Mouse (Mus musculus): ENCODE measurements at regions not wholly inside any gene's neighbourhood (a gene's known extent, or its start where the extent isn't known, plus 50 kb on each side); places are given as distances from the start of the nearest gene placed in this dataset.

GRCm38 (mm10) chr3:149227556-149227955, 237.2 kb upstream of the Adgrl2 start:
- no peak for DNase-seq (ENCODE audit: low spot score in 2 of 2)

- no peak for DNase-seq (ENCODE audit: low spot score in 2 of 2)
Measured at GRCm38 (mm10) chr3:149226723-149227122, 236.4 kb upstream of the Adgrl2 start.

GRCm38 (mm10) chr3:149225684-149226083, 235.3 kb upstream of the Adgrl2 start:
- DNase-seq (ENCODE audit: low spot score in 2 of 2) = no peak

GRCm38 (mm10) chr3:149224271-149224670, 233.9 kb upstream of the Adgrl2 start:
- DNase-seq (ENCODE audit: low spot score in 2 of 2) = no peak

GRCm38 (mm10) chr3:149223776-149224175, 233.4 kb upstream of the Adgrl2 start:
- no peak for DNase-seq (ENCODE audit: low spot score in 2 of 2)

GRCm38 (mm10) chr3:149220958-149221357, 230.6 kb upstream of the Adgrl2 start:
- no peak for DNase-seq (ENCODE audit: low spot score in 2 of 2)

- no peak for DNase-seq (ENCODE audit: low spot score in 2 of 2)
Measured at GRCm38 (mm10) chr3:149220304-149220951, 230.1 kb upstream of the Adgrl2 start.

- DNase-seq (ENCODE audit: low spot score in 2 of 2) = no peak
Measured at GRCm38 (mm10) chr3:149219381-149220303, 229.3 kb upstream of the Adgrl2 start.

- no peak for DNase-seq (ENCODE audit: low spot score in 2 of 2)
Measured at GRCm38 (mm10) chr3:149217916-149218803, 227.8 kb upstream of the Adgrl2 start.

GRCm38 (mm10) chr3:149216759-149217400, 226.5 kb upstream of the Adgrl2 start:
- no peak for DNase-seq (ENCODE audit: low spot score in 2 of 2)

GRCm38 (mm10) chr3:149215691-149216090, 225.3 kb upstream of the Adgrl2 start:
- no peak for DNase-seq (ENCODE audit: low spot score in 2 of 2)

- no peak for DNase-seq (ENCODE audit: low spot score in 2 of 2)
Measured at GRCm38 (mm10) chr3:149211909-149212308, 221.6 kb upstream of the Adgrl2 start.

- DNase-seq (ENCODE audit: low spot score in 2 of 2) = no peak
Measured at GRCm38 (mm10) chr3:149209260-149209659, 218.9 kb upstream of the Adgrl2 start.

- DNase-seq (ENCODE audit: low spot score in 2 of 2) = no peak
Measured at GRCm38 (mm10) chr3:149203451-149203850, 213.1 kb upstream of the Adgrl2 start.

- no peak for DNase-seq (ENCODE audit: low spot score in 2 of 2)
Measured at GRCm38 (mm10) chr3:149196477-149197185, 206.3 kb upstream of the Adgrl2 start.

GRCm38 (mm10) chr3:149190856-149191576, 200.7 kb upstream of the Adgrl2 start:
- no peak for DNase-seq (ENCODE audit: low spot score in 2 of 2)

- DNase-seq (ENCODE audit: low spot score in 2 of 2) = no peak
Measured at GRCm38 (mm10) chr3:149184136-149184551, 193.8 kb upstream of the Adgrl2 start.

- no peak for DNase-seq (ENCODE audit: low spot score in 2 of 2)
Measured at GRCm38 (mm10) chr3:149182095-149182494, 191.7 kb upstream of the Adgrl2 start.

GRCm38 (mm10) chr3:149180129-149180528, 189.8 kb upstream of the Adgrl2 start:
- no peak for DNase-seq (ENCODE audit: low spot score in 2 of 2)

- DNase-seq (ENCODE audit: low spot score in 2 of 2) = no peak
Measured at GRCm38 (mm10) chr3:149179486-149180116, 189.2 kb upstream of the Adgrl2 start.

All from frontal cortex, postnatal 10 days (tissue).